Mouse (Mus musculus) MEL (cell line): Measurements from ENCODE around the gene Iqcf3.

ENCODE experiments used
- CTCF ChIP-seq, 3 experiments: IDR thresholded peaks in 2 of 3; conservative IDR thresholded peaks in 1 of 3; 2 replicates each; pipeline ENCODE4 v1.5.1; 2011 to 2012; ENCODE audit warnings: low read length in 3 of 3, low read depth in 2 of 3, mild to moderate bottlenecking in 2 of 3, improper control_type of control experiment in 1 of 3, inconsistent platforms in 1 of 3, mixed read lengths in 1 of 3, moderate library complexity in 1 of 3; ENCODE audit not compliant: control insufficient read depth in 1 of 3, insufficient read depth in 1 of 3, poor library complexity in 1 of 3, severe bottlenecking in 1 of 3
- POLR2A ChIP-seq, 2 experiments: IDR thresholded peaks; 2 replicates each; pipeline ENCODE4 v1.6.1; 2011 to 2012; ENCODE audit warnings: low read length in 2 of 2, mild to moderate bottlenecking in 2 of 2, control low read depth in 1 of 2, improper control_type of control experiment in 1 of 2, low read depth in 1 of 2, moderate library complexity in 1 of 2; ENCODE audit not compliant: control insufficient read depth in 1 of 2, insufficient read depth in 1 of 2, poor library complexity in 1 of 2

DNA sequence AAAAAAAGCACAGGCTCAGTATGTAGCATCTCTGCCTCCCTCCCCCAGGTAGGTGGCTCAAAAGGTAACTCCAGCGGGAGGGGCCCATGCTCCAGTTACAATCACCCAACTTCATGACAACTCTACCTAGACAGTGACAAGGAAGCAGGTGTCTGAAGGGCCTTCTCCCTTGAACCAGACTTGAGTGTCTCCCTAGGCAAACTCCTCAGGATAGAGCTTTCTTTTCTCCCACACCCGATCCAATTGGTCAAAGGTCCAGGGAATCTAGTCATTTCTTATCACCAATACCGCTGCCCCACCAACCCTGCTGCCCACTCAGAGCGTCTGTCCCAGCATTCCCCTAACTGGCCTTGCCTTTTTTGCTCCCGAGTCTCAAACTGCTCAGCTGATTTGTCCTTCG lies 94.7 kb downstream of the Iqcf3 start:
- TF ChIP-seq CTCF (IDR thresholded peaks at IDR 0.05 in 2 of 3, conservative IDR thresholded peaks at IDR 0.05 in 1 of 3; ENCODE audit: control insufficient read depth in 1 of 3, insufficient read depth in 1 of 3, low read depth in 2 of 3, low read length in 3 of 3, poor library complexity in 1 of 3, severe bottlenecking in 1 of 3), result no peak
- no peak for TF ChIP-seq POLR2A (IDR thresholded peaks at IDR 0.05; ENCODE audit: control insufficient read depth in 1 of 2, insufficient read depth in 1 of 2, low read depth in 1 of 2, low read length in 2 of 2, poor library complexity in 1 of 2)
